Mouse (Mus musculus) hindlimb bud, embryonic 11.5 days (tissue): ENCODE measurements around the gene Serpinb9g.
"Not testable (repeated sequence)": the region's sequence is repeated elsewhere in the genome, so short reads cannot be mapped to it uniquely, and the experiment has no call there.

ENCODE experiments used
- DNase-seq: peaks from one replicate; pipeline ENCODE4 v3.0.0-alpha.2; 2012; ENCODE audit warnings: low read depth, low spot score; ENCODE audit errors: extremely low spot score

The Serpinb9g gene

DNA sequence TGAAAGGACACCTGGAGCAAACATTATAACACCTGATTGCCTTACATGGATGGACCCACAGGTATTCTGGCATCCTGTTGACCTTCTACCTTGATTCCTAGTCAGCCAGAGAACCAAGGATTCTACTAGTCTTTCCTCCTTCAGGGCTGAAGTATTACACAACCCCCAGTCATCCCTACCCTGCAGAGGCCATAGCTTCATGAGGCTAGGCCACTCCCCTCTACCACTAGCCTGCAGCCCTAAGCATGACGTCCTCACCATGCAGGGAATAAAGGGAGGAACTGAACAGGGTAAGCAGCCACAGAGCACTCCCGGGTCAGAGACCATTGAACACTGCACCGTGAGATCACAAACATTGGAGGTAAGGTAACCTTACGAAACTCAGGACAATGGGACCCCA lies at the start of gene Serpinb9g:
Serpinb9g (plus strand) TSS at position 301 of the 400 bp plus-strand sequence.
- DNase-seq: not testable (repeated sequence)

DNA sequence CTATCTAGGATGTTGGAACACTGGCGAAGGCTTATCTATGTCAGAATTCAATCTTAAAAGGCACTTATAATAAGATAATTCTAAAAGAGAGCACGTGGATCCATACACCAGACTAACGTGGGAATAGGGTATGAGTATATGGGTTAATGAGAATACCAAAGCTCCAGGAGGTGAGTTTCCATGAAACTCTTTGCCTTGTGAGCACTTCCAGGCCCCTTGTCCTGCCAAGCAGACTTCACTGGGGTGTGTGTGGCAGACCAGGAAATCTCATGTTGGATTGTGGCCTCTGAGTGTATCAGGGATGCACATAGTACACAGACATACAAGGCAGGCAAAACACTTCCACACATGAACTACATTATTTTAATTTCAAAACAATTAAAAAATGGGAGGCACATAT lies 718 bp upstream of the Serpinb9g start:
- DNase-seq: not testable (repeated sequence)

GRCm38 (mm10) chr13:33524629-33525028 lies 40.0 kb downstream of the Serpinb9g start:
- DNase-seq: no peak

GRCm38 (mm10) chr13:33532814-33533213 lies 48.2 kb downstream of the Serpinb9g start:
- DNase-seq: no peak
